Mouse (Mus musculus) monocyte, adult 2 months (primary cell): ENCODE data around the gene Fam133b.
"Not testable (repeated sequence)": the region's sequence is repeated elsewhere in the genome, so short reads cannot be mapped to it uniquely, and the experiment has no call there.

ENCODE experiments used
- DNase-seq, 2 experiments: peaks; one replicate each; pipeline ENCODE4 v3.0.0; 2022; ENCODE audit warnings: low spot score in 2 of 2, low read depth in 1 of 2

The Fam133b gene

DNA sequence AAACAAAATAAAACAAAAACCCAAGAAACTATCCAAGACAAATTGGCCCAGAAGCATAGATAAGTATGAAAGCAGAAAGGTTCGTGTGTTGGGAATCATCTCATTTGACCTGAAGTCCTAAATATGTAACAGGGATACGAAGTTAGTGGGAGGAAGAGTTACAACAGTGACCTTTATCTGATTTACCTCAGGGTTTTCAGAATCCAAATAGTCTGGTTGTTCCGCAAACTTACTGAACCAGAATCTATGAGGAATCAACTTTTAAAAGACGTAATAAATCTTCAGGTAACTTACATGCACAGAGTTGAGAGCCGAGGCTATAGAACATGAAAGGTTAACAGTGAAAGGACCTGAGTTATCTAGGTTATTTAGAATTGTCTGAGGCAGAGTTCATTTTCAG, 55.1 kb downstream of the Fam133b start:
- DNase-seq, result no peak

DNA sequence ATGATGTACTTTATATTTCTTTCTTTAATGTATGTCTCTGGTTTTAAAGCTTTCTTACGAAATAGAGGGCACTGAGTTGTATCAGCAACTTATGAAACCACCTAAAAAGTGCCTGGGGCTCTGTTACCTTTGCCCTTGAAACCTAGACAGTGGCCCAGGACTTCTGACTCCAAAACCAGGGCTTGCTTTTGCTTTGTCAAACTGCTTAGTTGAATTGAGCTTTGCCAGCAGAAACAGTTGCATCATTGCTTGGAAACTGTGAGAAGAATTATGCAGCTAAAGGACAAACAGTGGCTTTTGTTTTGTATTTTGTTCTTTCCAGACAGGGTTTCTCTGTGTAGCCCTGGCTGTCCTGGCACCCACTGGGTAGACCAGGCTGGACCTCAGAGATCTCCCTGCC, 56.7 kb downstream of the Fam133b start:
- no peak for DNase-seq

DNA sequence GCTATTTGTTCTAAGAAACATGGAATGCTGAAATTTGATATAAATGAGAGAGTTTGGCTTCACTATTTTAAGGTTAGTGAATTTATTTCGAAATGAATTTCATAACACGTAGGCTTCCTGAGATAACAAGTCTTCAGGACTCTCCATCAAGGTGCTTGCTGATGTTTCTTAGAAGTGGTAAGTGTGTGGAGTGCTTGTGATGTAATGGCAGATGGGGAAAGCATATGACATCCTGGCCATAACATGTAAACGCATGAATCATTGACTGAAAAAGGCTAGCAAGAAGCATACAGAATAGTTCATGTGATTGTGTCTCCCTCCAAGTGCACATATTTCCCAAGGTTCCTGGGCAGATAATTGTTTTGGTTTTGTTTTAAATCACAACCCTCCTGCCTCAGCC, 57.2 kb downstream of the Fam133b start:
- DNase-seq, result no peak

DNA sequence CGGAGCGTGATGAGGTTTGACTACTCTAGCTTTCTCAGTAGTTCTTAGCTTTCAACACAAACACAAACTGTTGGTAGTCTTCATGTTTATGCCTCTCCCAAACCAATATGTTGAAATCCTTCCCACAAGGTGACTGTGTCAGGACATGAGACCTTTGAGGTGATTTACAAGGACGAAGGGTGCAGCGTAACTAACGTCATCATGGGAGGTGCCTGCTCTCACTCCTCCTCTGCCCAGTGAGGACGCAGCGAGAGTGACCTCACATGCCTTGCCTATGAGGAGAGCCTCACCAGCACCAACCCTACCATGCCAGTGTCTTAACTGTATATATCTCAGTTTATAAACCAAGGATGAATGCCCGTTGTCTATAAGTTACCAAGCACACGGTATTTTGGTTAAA, 63.5 kb downstream of the Fam133b start:
- no peak for DNase-seq

DNA sequence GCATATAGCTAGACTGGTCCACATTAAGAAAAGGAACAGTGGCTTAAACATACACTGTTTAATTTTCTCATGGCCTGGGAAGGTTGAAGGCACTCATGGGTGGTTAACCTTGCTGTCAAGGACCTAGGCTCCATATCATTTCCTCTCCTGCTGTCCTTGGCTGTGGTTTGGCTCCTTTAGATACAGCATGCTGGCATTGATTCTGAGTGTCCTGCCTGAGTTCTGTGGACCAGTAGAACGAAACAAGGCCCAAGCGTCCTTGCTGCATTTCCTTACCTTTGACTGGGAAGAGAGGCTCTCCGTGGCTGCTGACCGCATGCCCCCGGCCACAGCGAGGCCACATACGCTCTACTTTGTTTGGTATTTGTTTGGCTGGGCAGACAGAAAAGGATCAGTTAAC, 65.6 kb downstream of the Fam133b start:
- DNase-seq, result no peak

DNA sequence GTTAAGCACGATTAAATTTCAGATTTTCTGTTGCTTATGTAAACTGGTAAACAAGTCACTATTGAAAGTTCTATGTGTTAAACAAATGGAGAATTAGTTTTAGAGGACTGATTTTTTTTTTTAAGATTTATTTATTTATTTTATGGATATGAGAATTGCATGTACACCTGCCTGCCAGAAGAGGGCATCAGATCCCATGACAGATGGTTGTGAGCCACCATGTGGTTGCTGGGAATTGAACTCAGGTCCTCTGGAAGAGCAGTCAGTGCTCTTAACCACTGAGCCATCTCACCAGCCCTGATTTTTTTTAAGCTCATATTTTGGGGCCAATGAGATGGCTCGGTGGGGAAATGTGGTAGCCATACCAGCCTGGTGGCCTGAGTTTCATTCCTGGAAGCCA, 68.2 kb downstream of the Fam133b start:
- not testable (repeated sequence) for DNase-seq
